Mouse (Mus musculus) bone marrow, adult 2 months (tissue): ENCODE data around the gene Gzf1.

Experiments used
- CTCF ChIP-seq: fragments of 200-500 bp; IDR thresholded peaks from 2 replicates; pipeline ENCODE4 v1.5.1; 2011; ENCODE audit warnings: low read length, control low read depth; ENCODE audit not compliant: control insufficient read depth, insufficient read depth
- POLR2A ChIP-seq: fragments of 200-500 bp; IDR thresholded peaks from 2 replicates; pipeline ENCODE4 v1.6.1; 2011; ENCODE audit warnings: low read depth, mild to moderate bottlenecking, control low read depth, low read length, borderline replicate concordance; ENCODE audit not compliant: control insufficient read depth

GRCm38 (mm10) chr2:148631602-148632001 is 49.2 kb upstream of the Gzf1 start:
- TF ChIP-seq CTCF (no peak), POLR2A (no peak)
